Mouse (Mus musculus) testis, adult 2 months (tissue): ENCODE results near the gene Cpne2. TPM values are rescaled to one million over a fixed set of nuclear protein-coding genes. Genes with fewer than 3 reads are reported as not detected.

ENCODE experiments used
- H3K27ac ChIP-seq: fragments of 200-500 bp; 2 replicates; pipeline ENCODE4 v1.5.1; 2012; ENCODE audit warnings: low read depth, low read length; ENCODE audit not compliant: control insufficient read depth, insufficient read depth
- H3K27me3 ChIP-seq: fragments of 200-500 bp; 2 replicates; pipeline ENCODE4 v1.6.1; 2012; ENCODE audit warnings: mild to moderate bottlenecking, low read length, moderate library complexity; ENCODE audit not compliant: control insufficient read depth, insufficient read depth
- H3K36me3 ChIP-seq: fragments of 200-500 bp; 2 replicates; pipeline ENCODE4 v1.6.1; 2012; ENCODE audit warnings: mild to moderate bottlenecking, low read length; ENCODE audit not compliant: control insufficient read depth, insufficient read depth
- H3K4me1 ChIP-seq: fragments of 200-500 bp; 2 replicates; pipeline ENCODE4 v1.6.1; 2012; ENCODE audit warnings: low read length; ENCODE audit not compliant: control insufficient read depth, insufficient read depth
- H3K4me3 ChIP-seq: fragments of 200-500 bp; 2 replicates; pipeline ENCODE4 v1.5.1; 2012; ENCODE audit warnings: low read depth, mild to moderate bottlenecking, low read length, moderate library complexity, mixed read lengths; ENCODE audit not compliant: control insufficient read depth
- CTCF ChIP-seq: fragments of 200-500 bp; IDR thresholded peaks from 2 replicates; pipeline ENCODE4 v1.5.1; 2012; ENCODE audit warnings: low read depth, mild to moderate bottlenecking, inconsistent platforms, low read length, moderate library complexity; ENCODE audit not compliant: control insufficient read depth, insufficient read depth, insufficient replicate concordance
- POLR2A ChIP-seq: fragments of 200-500 bp; IDR thresholded peaks from 2 replicates; pipeline ENCODE4 v1.6.1; 2012; ENCODE audit warnings: low read depth, mild to moderate bottlenecking, inconsistent platforms, low read length, moderate library complexity; ENCODE audit not compliant: control insufficient read depth
- polyA plus RNA-seq: library from polyadenylated mRNA; depleted of rRNA; stranded (reverse); fragments of >200 nt; gene quantifications from 2 replicates; pipeline ENCODE4 v1.2.3, GENCODE M21; 2012

Gene Cpne2
- polyA plus RNA-seq, 1 experiment = 3.1 TPM

GRCm38 (mm10) chr8:94567159-94567849 is 34.5 kb downstream of the Cpne2 start:
- H3K4me3 ChIP-seq = peak overlapping the region; percentile 69
- no peak for TF ChIP-seq CTCF
- no peak for TF ChIP-seq POLR2A
- H3K27me3 ChIP-seq = no peaks in the 10 kb centered on the region
- no peaks in the 10 kb centered on the region for H3K36me3 ChIP-seq
- H3K4me1 ChIP-seq = no peaks in the 10 kb centered on the region; the same call in none of the 2 replicates
- no peak overlapping the region for H3K27ac ChIP-seq

GRCm38 (mm10) chr8:94568098-94568497 is 35.3 kb downstream of the Cpne2 start:
- no peaks in the 10 kb centered on the region for H3K27me3 ChIP-seq
- H3K4me1 ChIP-seq = no peaks in the 10 kb centered on the region; the same call in none of the 2 replicates
- TF ChIP-seq POLR2A = no peak
- no peak for TF ChIP-seq CTCF
- H3K27ac ChIP-seq = no peak overlapping the region
- H3K4me3 ChIP-seq = no peak overlapping the region
- H3K36me3 ChIP-seq = no peaks in the 10 kb centered on the region

- Histone ChIP-seq H3K4me1 (no peaks in the 10 kb centered on the region; the same call in none of the 2 replicates), H3K4me3 (no peak overlapping the region), H3K36me3 (no peaks in the 10 kb centered on the region), H3K27ac (no peak overlapping the region), H3K27me3 (no peaks in the 10 kb centered on the region)
- TF ChIP-seq CTCF (no peak), POLR2A (no peak)
Observed at GRCm38 (mm10) chr8:94569419-94569818, 36.6 kb downstream of the Cpne2 start.

- H3K36me3 ChIP-seq = no peaks in the 10 kb centered on the region
Observed at GRCm38 (mm10) chr8:94571896-94572295, 39.1 kb downstream of the Cpne2 start.

GRCm38 (mm10) chr8:94574159-94574907 is 41.5 kb downstream of the Cpne2 start:
- Histone ChIP-seq H3K27me3 (no peaks in the 10 kb centered on the region), H3K27ac (no peak overlapping the region), H3K4me3 (no peak overlapping the region), H3K36me3 (0 out of 2 replicates have a peak, but pooled peaks cover 1% of the 10 kb centered on the region), H3K4me1 (no peaks in the 10 kb centered on the region)
- no peak for TF ChIP-seq POLR2A
- TF ChIP-seq CTCF = no peak

More at GRCm38 (mm10) chr8:94571896-94572295, 39.1 kb downstream of the Cpne2 start:
- no peaks in the 10 kb centered on the region; the same call in none of the 2 replicates for H3K4me1 ChIP-seq
- H3K27ac ChIP-seq = no peak overlapping the region
- TF ChIP-seq CTCF (no peak), POLR2A (no peak)
- H3K4me3 ChIP-seq = no peak overlapping the region
- H3K27me3 ChIP-seq = no peaks in the 10 kb centered on the region

- Histone ChIP-seq H3K27me3 (no peaks in the 10 kb centered on the region), H3K4me3 (no peak overlapping the region), H3K4me1 (no peaks in the 10 kb centered on the region), H3K36me3 (0 out of 2 replicates have a peak, but pooled peaks cover 1% of the 10 kb centered on the region), H3K27ac (no peak overlapping the region)
- TF ChIP-seq POLR2A (no peak), CTCF (no peak)
Observed at GRCm38 (mm10) chr8:94575148-94575547, 42.4 kb downstream of the Cpne2 start.

GRCm38 (mm10) chr8:94581820-94582483 is 49.2 kb downstream of the Cpne2 start:
- peaks cover 4% of the 10 kb centered on the region for H3K36me3 ChIP-seq
- no peaks in the 10 kb centered on the region for H3K27me3 ChIP-seq
- no peaks in the 10 kb centered on the region for H3K4me1 ChIP-seq
- no peak overlapping the region for H3K4me3 ChIP-seq
- TF ChIP-seq CTCF (no peak), POLR2A (no peak)
- H3K27ac ChIP-seq = no peak overlapping the region
